In the genomic region with DNA sequence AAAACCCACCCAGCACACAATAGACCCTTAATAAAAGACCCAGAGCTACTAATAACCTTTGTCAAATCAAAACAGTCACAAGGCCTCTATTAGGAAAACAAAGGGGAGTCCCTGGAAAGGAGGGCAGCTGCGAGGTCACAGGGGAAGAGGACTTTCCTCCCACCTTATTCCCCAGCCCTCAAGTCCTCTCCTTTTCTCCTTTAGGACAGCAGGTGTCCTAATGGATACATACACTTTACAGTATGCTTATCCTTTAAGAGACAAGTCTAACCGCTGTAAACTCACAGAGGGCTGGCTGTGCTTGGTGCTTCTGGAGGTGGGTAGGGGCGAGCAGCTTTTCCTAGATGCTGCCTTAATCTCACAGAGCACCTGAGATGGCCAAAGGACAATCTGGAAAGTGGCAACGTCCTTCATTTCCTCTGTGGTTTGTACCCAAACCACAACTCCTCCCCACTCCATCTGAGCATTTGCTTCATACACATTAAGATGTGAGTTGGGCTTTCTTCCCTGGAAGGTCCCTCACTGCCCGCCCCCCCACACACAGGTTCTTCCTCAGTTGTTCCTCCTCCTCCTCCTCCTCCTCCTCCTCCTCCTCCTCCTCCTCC, we compare ENCODE assay signal across 13 mouse cellular contexts. TPM values are rescaled to one million over a fixed set of nuclear protein-coding genes. Genes with fewer than 3 reads are reported as not detected.
A peak's percentile ranks its signal among the peaks of the same experiment; 100 is the strongest.
DNase-seq lines count a peak whose midpoint lies in the region; ATAC-seq and TF ChIP-seq lines count a peak whose summit lies in the region.
"Had no signal": no experiment of that assay in that cellular context is flagged by ENCODE, and none has a peak within 500 bp of the region (broad histone marks: within the 10 kb centered on the region; RNA-seq: fewer than 3 reads in every experiment).

No protein-coding gene starts in this region.

- 9% methylated on average over 5 of the region's 5 CpGs for WGBS in forebrain, embryonic 15.5 days
- WGBS in forebrain, embryonic 14.5 days = 18% methylated on average over 5 of the region's 5 CpGs
- 13% methylated on average over 5 of the region's 5 CpGs for WGBS in midbrain, embryonic 12.5 days
- WGBS in midbrain, postnatal 0 days = 25% methylated on average over 5 of the region's 5 CpGs
- WGBS in intestine, embryonic 15.5 days = 33% methylated on average over 5 of the region's 5 CpGs
- 18% methylated on average over 5 of the region's 5 CpGs for WGBS in small intestine, adult 2 months
- WGBS in liver, embryonic 12.5 days (ENCODE audit: insufficient replicate concordance) = 15% methylated on average over 5 of the region's 5 CpGs

- H3K4me2 ChIP-seq in forebrain, embryonic 15.5 days (replicated peaks) = no peak overlapping the region
- H3K4me2 ChIP-seq in forebrain, embryonic 14.5 days (ENCODE audit: low read length) = no peak overlapping the region
- no peak overlapping the region for H3K4me2 ChIP-seq in midbrain, embryonic 12.5 days (replicated peaks)
- no peak overlapping the region for H3K4me2 ChIP-seq in midbrain, postnatal 0 days (ENCODE audit: low read depth, low read length, poor library complexity, severe bottlenecking)
- peak overlapping the region; percentile 30; the same call in 1 of the 2 replicates for H3K4me2 ChIP-seq in intestine, embryonic 15.5 days (replicated peaks)
- no peak overlapping the region for H3K4me2 ChIP-seq in liver, embryonic 12.5 days
- H3K4me2 ChIP-seq: liver, embryonic 13.5 days had no signal

- TF ChIP-seq CTCF in midbrain, postnatal 0 days (IDR thresholded peaks at IDR 0.05) = no peak
- no peak for TF ChIP-seq CTCF in small intestine, adult 2 months (IDR thresholded peaks at IDR 0.05; ENCODE audit: extremely low read depth, insufficient read length, insufficient replicate concordance, low read depth, low read length)

- no peak for DNase-seq in forebrain, embryonic 14.5 days (ENCODE audit: low spot score)
- no peak for DNase-seq in midbrain, postnatal 0 days (ENCODE audit: low spot score)
- no peak for DNase-seq in thymus, postnatal 10 days (ENCODE audit: low spot score in 2 of 2)
- DNase-seq: B cell, adult 2 months; cerebellum, adult 9-10 months; liver, embryonic 13.5 days; lung, postnatal 10 days had no signal

- H3K4me3 ChIP-seq in forebrain, embryonic 15.5 days = no peak overlapping the region
- H3K4me3 ChIP-seq in forebrain, embryonic 14.5 days (ENCODE audit: low read depth, low read length) = no peak overlapping the region
- H3K4me3 ChIP-seq in midbrain, embryonic 12.5 days = no peak overlapping the region
- no peak overlapping the region for H3K4me3 ChIP-seq in midbrain, postnatal 0 days (ENCODE audit: low read depth, low read length)
- H3K4me3 ChIP-seq in intestine, embryonic 15.5 days (replicated peaks) = no peak overlapping the region
- no peak overlapping the region for H3K4me3 ChIP-seq in small intestine, adult 2 months (ENCODE audit: low read depth, low read length)
- H3K4me3 ChIP-seq in liver, embryonic 12.5 days = no peak overlapping the region
- H3K4me3 ChIP-seq: liver, embryonic 13.5 days had no signal

- no peaks in the 10 kb centered on the region for H3K27me3 ChIP-seq in forebrain, embryonic 15.5 days
- no peaks in the 10 kb centered on the region for H3K27me3 ChIP-seq in forebrain, embryonic 14.5 days (replicated peaks; ENCODE audit: control insufficient read depth, insufficient read depth, low read length)
- no peaks in the 10 kb centered on the region for H3K27me3 ChIP-seq in midbrain, embryonic 12.5 days
- H3K27me3 ChIP-seq in midbrain, postnatal 0 days (ENCODE audit: insufficient read depth, low read length) = no peaks in the 10 kb centered on the region
- no peaks in the 10 kb centered on the region for H3K27me3 ChIP-seq in intestine, embryonic 15.5 days (replicated peaks)
- H3K27me3 ChIP-seq in small intestine, adult 2 months (ENCODE audit: control insufficient read depth, insufficient read depth, low read length) = no peaks in the 10 kb centered on the region
- peaks cover 5% of the 10 kb centered on the region for H3K27me3 ChIP-seq in liver, embryonic 12.5 days (replicated peaks)
- H3K27me3 ChIP-seq: liver, embryonic 13.5 days had no signal

- no peak overlapping the region for H3K9ac ChIP-seq in forebrain, embryonic 15.5 days (replicated peaks)
- no peak overlapping the region for H3K9ac ChIP-seq in forebrain, embryonic 14.5 days (ENCODE audit: low read length)
- H3K9ac ChIP-seq in midbrain, embryonic 12.5 days (replicated peaks) = 0 out of 2 replicates have a peak overlapping the region, but pooled peaks have one; percentile 24
- no peak overlapping the region for H3K9ac ChIP-seq in midbrain, postnatal 0 days (replicated peaks; ENCODE audit: low read length, poor library complexity, severe bottlenecking)
- no peak overlapping the region for H3K9ac ChIP-seq in intestine, embryonic 15.5 days
- H3K9ac ChIP-seq in liver, embryonic 12.5 days = no peak overlapping the region
- H3K9ac ChIP-seq: hindbrain, embryonic 14.5 days; liver, embryonic 13.5 days had no signal

- H3K4me1 ChIP-seq in forebrain, embryonic 15.5 days = peaks cover 30% of the 10 kb centered on the region
- peaks cover 22% of the 10 kb centered on the region for H3K4me1 ChIP-seq in forebrain, embryonic 14.5 days (ENCODE audit: control insufficient read depth, insufficient read depth, low read length)
- peaks cover 32% of the 10 kb centered on the region for H3K4me1 ChIP-seq in midbrain, embryonic 12.5 days
- H3K4me1 ChIP-seq in midbrain, postnatal 0 days (ENCODE audit: insufficient read depth, low read length) = peaks cover 6% of the 10 kb centered on the region; the same call in 1 of the 2 replicates
- H3K4me1 ChIP-seq in intestine, embryonic 15.5 days (replicated peaks) = peaks cover 25% of the 10 kb centered on the region
- H3K4me1 ChIP-seq in small intestine, adult 2 months (ENCODE audit: control insufficient read depth, insufficient read depth, insufficient read length, low read length) = peaks cover 20% of the 10 kb centered on the region
- H3K4me1 ChIP-seq in liver, embryonic 12.5 days = 0 out of 2 replicates have a peak, but pooled peaks cover 14% of the 10 kb centered on the region

- no peak for TF ChIP-seq POLR2A in small intestine, adult 2 months (IDR thresholded peaks at IDR 0.05; ENCODE audit: low read depth, low read length)

- no peaks in the 10 kb centered on the region for H3K9me3 ChIP-seq in forebrain, embryonic 15.5 days
- H3K9me3 ChIP-seq in forebrain, embryonic 14.5 days (replicated peaks; ENCODE audit: control insufficient read depth, low read length) = peaks cover 9% of the 10 kb centered on the region; the same call in 1 of the 2 replicates
- 0 out of 2 replicates have a peak, but pooled peaks cover 6% of the 10 kb centered on the region for H3K9me3 ChIP-seq in midbrain, embryonic 12.5 days
- no peaks in the 10 kb centered on the region for H3K9me3 ChIP-seq in midbrain, postnatal 0 days (ENCODE audit: low read length)
- H3K9me3 ChIP-seq in intestine, embryonic 15.5 days = no peaks in the 10 kb centered on the region
- no peaks in the 10 kb centered on the region; the same call in 1 of the 2 replicates for H3K9me3 ChIP-seq in liver, embryonic 12.5 days (replicated peaks)
- H3K9me3 ChIP-seq: liver, embryonic 13.5 days had no signal

- H3K27ac ChIP-seq in forebrain, embryonic 15.5 days (replicated peaks) = peak overlapping the region; percentile 14; the same call in 1 of the 2 replicates
- H3K27ac ChIP-seq in forebrain, embryonic 14.5 days (ENCODE audit: low read depth, low read length) = no peak overlapping the region
- 0 out of 2 replicates have a peak overlapping the region, but pooled peaks have one; percentile 25 for H3K27ac ChIP-seq in midbrain, embryonic 12.5 days (replicated peaks)
- no peak overlapping the region for H3K27ac ChIP-seq in midbrain, postnatal 0 days (ENCODE audit: low read depth, low read length)
- peak overlapping the region; percentile 60 for H3K27ac ChIP-seq in intestine, embryonic 15.5 days
- peak overlapping the region; percentile 57 for H3K27ac ChIP-seq in small intestine, adult 2 months (ENCODE audit: insufficient read depth, low read depth, low read length)
- no peak overlapping the region for H3K27ac ChIP-seq in liver, embryonic 12.5 days
- H3K27ac ChIP-seq: hindbrain, embryonic 14.5 days; liver, embryonic 13.5 days had no signal

- no peak for ATAC-seq in forebrain, embryonic 15.5 days (replicated peaks)
- no peak for ATAC-seq in forebrain, embryonic 14.5 days
- ATAC-seq in midbrain, embryonic 12.5 days (ENCODE audit: low FRiP score, low read depth) = no peak
- ATAC-seq in midbrain, postnatal 0 days (ENCODE audit: low FRiP score) = no peak
- no peak for ATAC-seq in intestine, embryonic 15.5 days
- ATAC-seq in liver, embryonic 12.5 days = no peak

- H3K36me3 ChIP-seq in forebrain, embryonic 15.5 days = peaks cover 11% of the 10 kb centered on the region
- peaks cover 2% of the 10 kb centered on the region; the same call in 1 of the 2 replicates for H3K36me3 ChIP-seq in forebrain, embryonic 14.5 days (ENCODE audit: control insufficient read depth, insufficient read depth, low read length)
- H3K36me3 ChIP-seq in midbrain, embryonic 12.5 days = peaks cover 14% of the 10 kb centered on the region
- H3K36me3 ChIP-seq in midbrain, postnatal 0 days (ENCODE audit: insufficient read depth, low read length) = no peaks in the 10 kb centered on the region
- H3K36me3 ChIP-seq in intestine, embryonic 15.5 days = no peaks in the 10 kb centered on the region
- H3K36me3 ChIP-seq in small intestine, adult 2 months (ENCODE audit: control insufficient read depth, insufficient read depth, low read length) = no peaks in the 10 kb centered on the region
- H3K36me3 ChIP-seq in liver, embryonic 12.5 days = no peaks in the 10 kb centered on the region
- H3K36me3 ChIP-seq: liver, embryonic 13.5 days had no signal

RNA-seq across cellular contexts. Expression of gene Bcl9, which starts 42.8 kb away (rescaled TPM):
- polyA plus RNA-seq in forebrain, embryonic 15.5 days (2015; fragmentation: Nextera tagmentation; extraction: Ambion mirVana) = 111 and 113 TPM in 2 replicates
- 54.6 and 69.5 TPM in 2 replicates for polyA plus RNA-seq in forebrain, embryonic 14.5 days (2014; fragmentation: Nextera tagmentation; extraction: Ambion mirVana)
- polyA plus RNA-seq in midbrain, embryonic 12.5 days (2016; fragmentation: Nextera tagmentation; extraction: Ambion mirVana) = 79.1 and 91.2 TPM in 2 replicates
- 32.2 and 39.6 TPM in 2 replicates for total RNA-seq in midbrain, postnatal 0 days (2014; rRNA removed)
- polyA plus RNA-seq in midbrain, postnatal 0 days (2015; fragmentation: Nextera tagmentation; extraction: Ambion mirVana) = 58.9 and 61.3 TPM in 2 replicates
- polyA plus RNA-seq in intestine, embryonic 15.5 days (2015; fragmentation: Nextera tagmentation; extraction: Ambion mirVana) = 46.2 and 47.0 TPM in 2 replicates
- polyA plus RNA-seq in small intestine, adult 2 months (2012; rRNA removed) = 7.0 and 16.5 TPM in 2 replicates
- 7.9 and 9.3 TPM in 2 replicates for polyA plus RNA-seq in liver, embryonic 12.5 days (2016; fragmentation: Nextera tagmentation; extraction: Ambion mirVana)

Comparison
In these comparisons a context has a peak if more than half of its experiments do, and no peak if none do; other contexts are left out.
1. H3K27ac ChIP-seq: peak in forebrain, embryonic 15.5 days (single experiment), midbrain, embryonic 12.5 days (single experiment), intestine, embryonic 15.5 days (single experiment) and small intestine, adult 2 months (single experiment); none in forebrain, embryonic 14.5 days (single experiment), midbrain, postnatal 0 days (single experiment) and liver, embryonic 12.5 days (single experiment).